Mouse (Mus musculus): ENCODE data around the gene Lrrc61. TPM values are rescaled to one million over a fixed set of nuclear protein-coding genes. Genes with fewer than 3 reads are reported as not detected.

Lrrc61 gene
- polyA plus RNA-seq, 1 experiment from 2014 or later, result 1.6 TPM

GRCm38 (mm10) chr6:48537105-48537954 lies 17.3 kb upstream of the Lrrc61 start, which contains the start of gene Atp6v0e2:
TSS of gene Atp6v0e2 (plus strand) at chr6:48537615.
- no peak within 1 kb of the TSS for H3K27ac ChIP-seq
- H3K4me1 ChIP-seq, result 0 out of 2 replicates have a peak, but pooled peaks cover 10% of the 10 kb centered on the region
- H3K36me3 ChIP-seq, result no peaks in the 10 kb centered on the region; the same call in 1 of the 2 replicates
- 10% methylated on average over 38 of the region's 38 CpGs for WGBS (ENCODE audit: insufficient replicate concordance)
- peaks cover 14% of the 10 kb centered on the region; the same call in 1 of the 2 replicates for H3K27me3 ChIP-seq (replicated peaks)
- H3K9me3 ChIP-seq (replicated peaks), result no peaks in the 10 kb centered on the region
- H3K9ac ChIP-seq, result no peak within 1 kb of the TSS
- 0 out of 2 replicates have a peak, but pooled peaks have one; percentile 19 for ATAC-seq
- peak within 1 kb of the TSS; percentile 32 for H3K4me3 ChIP-seq
- peak within 1 kb of the TSS; percentile 60 for H3K4me2 ChIP-seq

DNA sequence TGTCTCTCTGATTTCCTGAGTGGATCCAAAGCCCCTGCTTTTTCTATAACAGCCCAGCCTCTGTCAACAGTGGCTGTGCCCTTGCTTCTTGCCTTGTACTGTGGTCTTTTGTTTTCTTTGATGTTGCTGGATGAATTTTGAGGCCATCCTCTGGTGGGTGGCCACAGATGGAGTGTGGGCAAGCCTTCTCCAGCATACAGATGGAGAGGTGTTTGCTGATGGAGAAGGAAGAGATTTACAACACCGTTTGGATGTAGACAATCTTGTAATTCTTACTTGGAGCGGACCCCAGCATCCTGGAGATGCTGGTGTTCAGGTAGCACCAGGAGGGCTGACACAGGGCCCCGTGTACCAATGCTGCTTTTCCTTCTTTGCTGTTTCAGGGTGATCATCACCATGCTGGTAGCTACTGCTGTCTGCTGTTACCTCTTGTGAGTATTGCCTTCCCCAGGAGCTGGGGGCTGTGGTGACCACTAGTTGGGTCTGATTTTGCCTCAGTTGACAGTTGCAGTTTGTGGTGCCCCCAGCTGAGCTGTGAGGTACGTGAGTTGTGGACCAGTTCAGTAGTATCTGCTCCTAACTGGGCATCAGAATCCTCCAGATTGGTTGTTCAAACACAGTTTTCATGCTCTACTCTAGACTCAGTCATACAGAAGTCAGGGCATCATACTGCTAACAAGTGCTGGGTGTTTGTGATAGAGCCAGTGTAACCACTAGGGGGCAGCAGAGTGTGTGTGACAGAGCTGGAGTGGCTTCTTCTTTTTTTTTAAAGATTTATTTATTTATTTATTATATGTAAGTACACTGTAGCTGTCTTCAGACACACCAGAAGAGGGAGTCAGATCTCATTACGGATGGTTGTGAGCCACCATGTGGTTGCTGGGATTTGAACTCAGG lies 15.5 kb upstream of the Lrrc61 start:
- 0 out of 2 replicates have a peak, but pooled peaks cover 10% of the 10 kb centered on the region for H3K4me1 ChIP-seq
- 55% methylated on average over 5 of the region's 5 CpGs for WGBS (ENCODE audit: insufficient replicate concordance)
- H3K9me3 ChIP-seq (replicated peaks), result no peaks in the 10 kb centered on the region
- H3K27ac ChIP-seq, result no peak overlapping the region
- no peak overlapping the region for H3K4me2 ChIP-seq
- no peaks in the 10 kb centered on the region for H3K36me3 ChIP-seq
- no peak overlapping the region for H3K9ac ChIP-seq
- no peak for ATAC-seq
- no peak overlapping the region for H3K4me3 ChIP-seq
- H3K27me3 ChIP-seq (replicated peaks), result peaks cover 14% of the 10 kb centered on the region; the same call in 1 of the 2 replicates

- H3K9ac ChIP-seq, result no peak overlapping the region
- H3K4me2 ChIP-seq, result no peak overlapping the region
- 64% methylated on average over 5 of the region's 5 CpGs for WGBS (ENCODE audit: insufficient replicate concordance)
- H3K9me3 ChIP-seq (replicated peaks), result no peaks in the 10 kb centered on the region
- H3K36me3 ChIP-seq, result no peaks in the 10 kb centered on the region
- peaks cover 14% of the 10 kb centered on the region; the same call in 1 of the 2 replicates for H3K27me3 ChIP-seq (replicated peaks)
- H3K27ac ChIP-seq, result no peak overlapping the region
- no peak overlapping the region for H3K4me3 ChIP-seq
- 0 out of 2 replicates have a peak, but pooled peaks cover 10% of the 10 kb centered on the region for H3K4me1 ChIP-seq
- ATAC-seq, result no peak
Observed at GRCm38 (mm10) chr6:48539860-48540259, 14.7 kb upstream of the Lrrc61 start.

- 0 out of 2 replicates have a peak, but pooled peaks cover 10% of the 10 kb centered on the region for H3K4me1 ChIP-seq
- H3K27ac ChIP-seq, result no peak overlapping the region
- H3K9me3 ChIP-seq (replicated peaks), result no peaks in the 10 kb centered on the region
- H3K27me3 ChIP-seq (replicated peaks), result peaks cover 14% of the 10 kb centered on the region; the same call in 1 of the 2 replicates
- no peak overlapping the region for H3K4me2 ChIP-seq
- WGBS (ENCODE audit: insufficient replicate concordance), result 44% methylated on average over 3 of the region's 3 CpGs
- ATAC-seq, result no peak
- no peak overlapping the region for H3K9ac ChIP-seq
- H3K4me3 ChIP-seq, result no peak overlapping the region
- H3K36me3 ChIP-seq, result no peaks in the 10 kb centered on the region
Observed at GRCm38 (mm10) chr6:48540721-48541120, 13.9 kb upstream of the Lrrc61 start.

GRCm38 (mm10) chr6:48541560-48542450 lies 12.8 kb upstream of the Lrrc61 start:
- H3K27ac ChIP-seq, result no peak overlapping the region
- 36% methylated on average over 7 of the region's 7 CpGs for WGBS (ENCODE audit: insufficient replicate concordance)
- no peak for ATAC-seq
- H3K27me3 ChIP-seq (replicated peaks), result peaks cover 12% of the 10 kb centered on the region; the same call in 1 of the 2 replicates
- H3K9ac ChIP-seq, result no peak overlapping the region
- H3K9me3 ChIP-seq (replicated peaks), result no peaks in the 10 kb centered on the region
- 0 out of 2 replicates have a peak, but pooled peaks cover 16% of the 10 kb centered on the region for H3K4me1 ChIP-seq
- no peak overlapping the region for H3K4me3 ChIP-seq
- no peak overlapping the region for H3K4me2 ChIP-seq
- H3K36me3 ChIP-seq, result no peaks in the 10 kb centered on the region

- H3K9ac ChIP-seq, result no peak overlapping the region
- H3K4me1 ChIP-seq, result 0 out of 2 replicates have a peak, but pooled peaks cover 10% of the 10 kb centered on the region
- peaks cover 4% of the 10 kb centered on the region; the same call in 1 of the 2 replicates for H3K27me3 ChIP-seq (replicated peaks)
- ATAC-seq, result no peak
- H3K4me3 ChIP-seq, result no peak overlapping the region
- H3K36me3 ChIP-seq, result no peaks in the 10 kb centered on the region
- H3K9me3 ChIP-seq (replicated peaks), result no peaks in the 10 kb centered on the region
- no peak overlapping the region for H3K4me2 ChIP-seq
- H3K27ac ChIP-seq, result no peak overlapping the region
- WGBS (ENCODE audit: insufficient replicate concordance), result 58% methylated on average over 3 of the region's 3 CpGs
Observed at GRCm38 (mm10) chr6:48542631-48543030, 12.0 kb upstream of the Lrrc61 start.

DNA sequence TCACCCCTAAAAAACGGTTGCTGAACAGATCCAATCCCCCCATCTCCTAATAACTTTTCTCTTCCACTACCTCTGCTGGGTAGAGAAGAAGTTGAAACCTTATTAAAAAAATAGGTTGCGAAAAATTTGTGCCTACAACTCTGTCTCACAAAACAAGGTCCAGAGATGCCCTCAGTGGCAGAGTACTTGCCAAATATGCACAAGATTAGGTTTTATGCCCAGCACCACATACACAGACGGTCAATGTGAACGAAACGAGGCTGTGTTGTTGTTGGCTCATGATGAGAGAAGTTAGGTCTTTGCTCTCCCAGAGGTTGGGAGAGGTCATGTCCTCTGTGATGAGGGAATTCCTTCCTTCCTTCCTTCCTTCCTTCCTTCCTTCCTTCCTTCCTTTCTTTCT lies 9.3 kb upstream of the Lrrc61 start:
- no peak for ATAC-seq
- Histone ChIP-seq H3K4me2 (no peak overlapping the region), H3K9ac (no peak overlapping the region), H3K27ac (no peak overlapping the region), H3K36me3 (no peaks in the 10 kb centered on the region), H3K27me3 (replicated peaks) (no peaks in the 10 kb centered on the region), H3K4me3 (no peak overlapping the region), H3K4me1 (0 out of 2 replicates have a peak, but pooled peaks cover 10% of the 10 kb centered on the region), H3K9me3 (replicated peaks) (no peaks in the 10 kb centered on the region)
- 61% methylated on average over 5 of the region's 5 CpGs for WGBS (ENCODE audit: insufficient replicate concordance)

- H3K4me1 ChIP-seq, result 0 out of 2 replicates have a peak, but pooled peaks cover 10% of the 10 kb centered on the region
- ATAC-seq, result no peak
Observed at GRCm38 (mm10) chr6:48546271-48546670, 8.3 kb upstream of the Lrrc61 start.

GRCm38 (mm10) chr6:48546858-48547257 lies 7.7 kb upstream of the Lrrc61 start:
- 0 out of 2 replicates have a peak, but pooled peaks cover 10% of the 10 kb centered on the region for H3K4me1 ChIP-seq
- H3K27me3 ChIP-seq (replicated peaks), result no peaks in the 10 kb centered on the region
- 57% methylated on average over 4 of the region's 4 CpGs for WGBS (ENCODE audit: insufficient replicate concordance)
- H3K27ac ChIP-seq, result no peak overlapping the region
- H3K9me3 ChIP-seq (replicated peaks), result no peaks in the 10 kb centered on the region
- H3K36me3 ChIP-seq, result no peaks in the 10 kb centered on the region
- no peak overlapping the region for H3K4me2 ChIP-seq
- no peak overlapping the region for H3K4me3 ChIP-seq
- H3K9ac ChIP-seq, result no peak overlapping the region
- ATAC-seq, result no peak

More at GRCm38 (mm10) chr6:48546271-48546670, 8.3 kb upstream of the Lrrc61 start:
- Histone ChIP-seq H3K4me3 (no peak overlapping the region), H3K27me3 (replicated peaks) (no peaks in the 10 kb centered on the region), H3K9me3 (replicated peaks) (no peaks in the 10 kb centered on the region), H3K9ac (no peak overlapping the region), H3K36me3 (no peaks in the 10 kb centered on the region), H3K27ac (no peak overlapping the region), H3K4me2 (no peak overlapping the region)
- WGBS (ENCODE audit: insufficient replicate concordance), result 17% methylated on average over 1 of the region's 1 CpGs

DNA sequence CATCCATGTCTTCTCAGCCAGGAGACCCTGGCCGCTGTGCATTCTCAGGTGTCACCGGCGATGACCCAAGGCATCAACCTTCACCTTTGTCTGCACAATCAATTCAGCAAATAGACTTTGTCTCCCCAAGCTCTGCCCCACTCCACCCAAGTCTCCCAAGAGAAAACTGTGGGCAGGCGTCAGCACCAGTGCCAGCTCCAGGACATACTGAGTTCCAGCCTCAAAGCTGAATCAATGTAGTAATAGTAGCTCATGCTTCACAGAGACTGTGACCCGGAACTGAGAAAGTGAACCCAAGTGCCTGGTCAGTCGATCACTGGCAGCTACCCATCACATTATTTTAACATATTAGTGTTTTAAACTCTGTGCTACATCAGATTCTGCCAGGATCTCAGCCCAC lies 6.3 kb upstream of the Lrrc61 start:
- ATAC-seq, result no peak
- Histone ChIP-seq H3K9me3 (replicated peaks) (no peaks in the 10 kb centered on the region), H3K9ac (no peak overlapping the region), H3K36me3 (no peaks in the 10 kb centered on the region), H3K4me3 (no peak overlapping the region), H3K27me3 (replicated peaks) (no peaks in the 10 kb centered on the region), H3K4me1 (0 out of 2 replicates have a peak, but pooled peaks cover 10% of the 10 kb centered on the region), H3K27ac (no peak overlapping the region), H3K4me2 (no peak overlapping the region)
- WGBS (ENCODE audit: insufficient replicate concordance), result 63% methylated on average over 6 of the region's 6 CpGs

DNA sequence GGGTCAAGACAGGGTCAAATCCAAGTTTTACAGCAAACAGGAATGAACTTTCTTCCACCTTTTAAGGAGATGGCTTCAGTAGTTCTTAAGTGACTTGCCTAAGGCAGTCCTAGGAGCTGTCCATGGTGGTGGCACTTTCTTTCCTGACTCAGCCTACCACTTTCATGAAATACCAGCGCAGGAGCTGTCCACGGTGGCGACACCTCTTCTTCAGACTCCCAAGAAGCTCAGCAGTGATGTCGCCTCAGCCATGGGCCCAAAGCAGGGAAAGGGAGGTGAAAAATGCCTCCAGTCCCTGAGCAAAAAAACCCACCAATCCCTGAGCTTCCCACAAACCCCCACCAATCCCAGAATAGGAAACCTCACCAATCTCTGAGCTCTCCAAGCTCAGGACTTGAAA lies 1.7 kb upstream of the Lrrc61 start:
- Histone ChIP-seq H3K4me3 (no peak overlapping the region), H3K4me2 (no peak overlapping the region), H3K4me1 (peaks cover 19% of the 10 kb centered on the region), H3K27me3 (replicated peaks) (no peaks in the 10 kb centered on the region), H3K9me3 (replicated peaks) (no peaks in the 10 kb centered on the region), H3K36me3 (peaks cover 3% of the 10 kb centered on the region; the same call in 1 of the 2 replicates), H3K9ac (no peak overlapping the region), H3K27ac (no peak overlapping the region)
- no peak for ATAC-seq
- WGBS (ENCODE audit: insufficient replicate concordance), result 15% methylated on average over 4 of the region's 4 CpGs

All from liver, embryonic 12.5 days (tissue).